Mouse (Mus musculus) forebrain, embryonic 13.5 days (tissue): ENCODE measurements around the gene Stat5b. TPM values are rescaled to one million over a fixed set of nuclear protein-coding genes. Genes with fewer than 3 reads are reported as not detected.

Experiments
- ATAC-seq: fragments of 200-750 bp; cut with Nextera tagmentation; 2 replicates; pipeline ENCODE4 v1.8.0; 2017
- H3K27ac ChIP-seq: fragments of 300-500 bp; sonication (generic); 2 replicates; pipeline ENCODE4 v1.5.1; 2015; ENCODE audit warnings: inconsistent platforms, mild to moderate bottlenecking, moderate library complexity
- H3K27me3 ChIP-seq: fragments of 300-500 bp; sonication (generic); 2 replicates; pipeline ENCODE4 v1.6.1; 2015; ENCODE audit warnings: mild to moderate bottlenecking, inconsistent platforms
- H3K36me3 ChIP-seq: fragments of 300-500 bp; sonication (generic); 2 replicates; pipeline ENCODE4 v1.6.1; 2015; ENCODE audit warnings: mild to moderate bottlenecking, inconsistent platforms; ENCODE audit not compliant: poor library complexity, severe bottlenecking
- H3K4me1 ChIP-seq: fragments of 300-500 bp; sonication (generic); 2 replicates; pipeline ENCODE4 v1.6.1; 2015; ENCODE audit warnings: inconsistent platforms
- H3K4me2 ChIP-seq: fragments of 300-500 bp; sonication (generic); 2 replicates; pipeline ENCODE4 v1.6.1; 2015; ENCODE audit warnings: inconsistent platforms, mild to moderate bottlenecking, moderate library complexity
- H3K4me3 ChIP-seq: fragments of 300-500 bp; sonication (generic); 2 replicates; pipeline ENCODE4 v1.5.1; 2015; ENCODE audit warnings: mild to moderate bottlenecking, inconsistent platforms
- H3K9ac ChIP-seq: fragments of 300-500 bp; sonication (generic); 2 replicates; pipeline ENCODE4 v1.6.1; 2015; ENCODE audit warnings: mild to moderate bottlenecking, inconsistent platforms
- H3K9me3 ChIP-seq: fragments of 300-500 bp; sonication (generic); replicated peaks from 2 replicates; pipeline ENCODE4 v1.6.1; 2016; ENCODE audit warnings: inconsistent platforms
- WGBS: fragments of 180-500 bp; shearing (Covaris S2); methylation state at CpG from one replicate; pipeline ENCODE4 v1.1.7; 2015; 5-methylcytosine and 5-hydroxymethylcytosine counted together
- polyA plus RNA-seq: library from polyadenylated mRNA; unstranded; fragments of >200 nt; fragmentation: Nextera tagmentation; extraction: Ambion mirVana; gene quantifications from 2 replicates; pipeline ENCODE4 v1.2.1, GENCODE M21; 2015

The Stat5b gene
- polyA plus RNA-seq, 1 experiment from 2014 or later, result 11.1 TPM

DNA sequence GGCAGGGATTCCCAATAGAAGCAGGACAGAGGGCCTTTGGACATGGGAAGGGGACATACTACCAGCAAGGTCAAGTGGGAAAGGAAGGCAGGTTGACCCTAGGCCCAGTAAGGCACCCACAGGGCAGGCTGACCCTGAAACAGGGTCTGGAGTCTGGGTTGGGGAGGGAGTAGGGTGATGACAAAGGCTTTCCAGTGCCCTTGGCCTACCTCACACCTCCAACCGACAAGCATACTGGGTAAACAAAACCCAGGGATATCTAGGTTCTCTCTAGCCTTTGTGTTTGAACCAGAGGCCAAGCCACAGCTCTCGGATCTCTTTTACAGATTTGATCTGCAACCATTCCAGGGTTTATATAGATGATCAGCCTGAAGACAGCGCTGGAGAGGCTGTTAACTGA lies 37.2 kb upstream of the Stat5b start:
- Histone ChIP-seq H3K27ac (no peak overlapping the region), H3K4me3 (no peak overlapping the region), H3K4me2 (no peak overlapping the region), H3K9me3 (no peaks in the 10 kb centered on the region), H3K36me3 (peaks cover 9% of the 10 kb centered on the region; the same call in 1 of the 2 replicates), H3K27me3 (no peaks in the 10 kb centered on the region), H3K4me1 (no peaks in the 10 kb centered on the region), H3K9ac (no peak overlapping the region)
- ATAC-seq, result no peak
- 85% methylated on average over 3 of the region's 3 CpGs for WGBS

DNA sequence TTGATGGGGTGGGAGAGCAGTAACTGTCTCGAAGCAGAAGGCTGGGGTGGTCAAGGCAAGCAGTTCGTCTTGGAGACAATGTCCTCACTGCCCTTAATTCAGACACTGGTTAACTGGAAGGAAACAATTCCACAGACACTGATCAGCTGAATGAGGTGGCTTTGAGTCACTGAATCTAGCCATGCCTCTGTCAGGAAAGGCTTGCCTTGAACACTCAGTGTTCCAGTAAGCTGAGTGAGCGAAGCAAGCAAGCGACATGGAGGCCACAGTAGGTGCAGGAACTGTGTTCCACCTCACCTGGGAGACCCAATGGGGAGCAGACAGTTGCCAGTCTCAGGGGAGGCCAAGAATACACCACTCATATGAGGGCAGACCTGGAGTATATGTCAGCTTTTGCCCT lies 36.7 kb upstream of the Stat5b start:
- no peak overlapping the region for H3K4me2 ChIP-seq
- no peak overlapping the region for H3K27ac ChIP-seq
- H3K4me1 ChIP-seq, result no peaks in the 10 kb centered on the region
- no peaks in the 10 kb centered on the region for H3K27me3 ChIP-seq
- WGBS, result 89% methylated on average over 4 of the region's 4 CpGs
- no peak overlapping the region for H3K9ac ChIP-seq
- H3K36me3 ChIP-seq, result peaks cover 9% of the 10 kb centered on the region; the same call in 1 of the 2 replicates
- no peak for ATAC-seq
- H3K4me3 ChIP-seq, result no peak overlapping the region
- no peaks in the 10 kb centered on the region for H3K9me3 ChIP-seq

DNA sequence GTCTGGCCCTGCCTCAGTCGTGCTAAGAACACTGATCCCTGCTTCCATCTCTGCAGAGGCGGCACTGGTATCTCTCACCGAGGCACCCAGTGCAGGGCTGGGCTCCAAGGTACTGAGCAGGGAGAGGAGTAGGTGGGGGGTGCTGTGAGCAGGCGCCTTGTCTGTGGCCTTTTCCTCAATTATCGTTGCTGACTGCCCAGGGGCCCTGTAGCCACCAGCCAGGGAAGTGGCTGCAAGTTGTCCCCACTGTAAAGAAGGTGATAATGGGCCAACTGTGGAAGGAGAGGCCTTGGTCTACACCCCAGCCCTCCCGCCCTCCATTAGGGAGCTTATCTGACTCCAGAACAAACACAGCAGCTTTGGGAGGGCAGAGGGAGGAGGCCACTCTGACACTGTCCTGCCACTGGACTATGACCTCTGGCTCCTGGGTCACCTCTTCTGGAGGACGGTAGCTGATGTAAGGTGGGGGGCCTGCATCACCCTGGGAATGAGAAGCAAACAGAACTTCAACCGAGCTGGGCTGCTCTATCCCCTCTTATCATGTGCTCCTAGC lies 35.7 kb upstream of the Stat5b start:
- H3K27me3 ChIP-seq, result no peaks in the 10 kb centered on the region
- WGBS, result 72% methylated on average over 8 of the region's 8 CpGs
- no peak overlapping the region for H3K4me2 ChIP-seq
- no peak overlapping the region for H3K9ac ChIP-seq
- H3K36me3 ChIP-seq, result peaks cover 9% of the 10 kb centered on the region; the same call in 1 of the 2 replicates
- H3K4me3 ChIP-seq, result no peak overlapping the region
- no peaks in the 10 kb centered on the region for H3K9me3 ChIP-seq
- no peak for ATAC-seq
- no peak overlapping the region for H3K27ac ChIP-seq
- no peaks in the 10 kb centered on the region for H3K4me1 ChIP-seq

DNA sequence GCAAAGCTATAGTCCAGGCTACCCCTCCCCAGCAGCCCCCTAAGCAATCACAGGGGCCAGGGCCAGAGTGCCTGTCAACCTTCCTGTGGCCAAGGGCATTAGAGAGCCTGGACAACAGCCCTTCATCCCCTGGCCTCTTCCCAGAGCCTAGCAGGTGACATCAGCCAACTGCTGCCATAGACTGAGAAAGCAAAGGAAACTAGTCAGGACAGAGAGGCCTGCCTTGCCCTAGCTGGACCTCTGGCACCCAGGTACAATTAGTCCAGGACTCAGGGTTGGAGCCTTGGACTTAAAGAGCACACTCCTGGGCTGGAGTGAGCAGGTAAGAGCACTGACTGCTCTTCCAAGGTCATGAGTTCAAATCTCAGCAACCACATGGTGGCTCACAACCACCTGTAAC lies 34.9 kb upstream of the Stat5b start:
- no peaks in the 10 kb centered on the region for H3K9me3 ChIP-seq
- H3K4me1 ChIP-seq, result no peaks in the 10 kb centered on the region
- H3K36me3 ChIP-seq, result peaks cover 9% of the 10 kb centered on the region; the same call in 1 of the 2 replicates
- H3K27me3 ChIP-seq, result no peaks in the 10 kb centered on the region
- H3K27ac ChIP-seq, result no peak overlapping the region
- ATAC-seq, result no peak
- no peak overlapping the region for H3K4me3 ChIP-seq
- no peak overlapping the region for H3K9ac ChIP-seq
- H3K4me2 ChIP-seq, result no peak overlapping the region

GRCm38 (mm10) chr11:100883640-100884039 lies 33.1 kb upstream of the Stat5b start:
- Histone ChIP-seq H3K36me3 (peaks cover 1% of the 10 kb centered on the region; the same call in 1 of the 2 replicates), H3K4me3 (no peak overlapping the region), H3K27me3 (no peaks in the 10 kb centered on the region), H3K4me2 (no peak overlapping the region), H3K9ac (no peak overlapping the region), H3K9me3 (no peaks in the 10 kb centered on the region), H3K27ac (no peak overlapping the region), H3K4me1 (no peaks in the 10 kb centered on the region)
- ATAC-seq, result no peak
- 92% methylated on average over 10 of the region's 10 CpGs for WGBS

- H3K9me3 ChIP-seq, result no peaks in the 10 kb centered on the region
- no peaks in the 10 kb centered on the region for H3K27me3 ChIP-seq
- H3K4me3 ChIP-seq, result no peak overlapping the region
- WGBS, result 81% methylated on average over 15 of the region's 15 CpGs
- H3K9ac ChIP-seq, result no peak overlapping the region
- H3K4me1 ChIP-seq, result no peaks in the 10 kb centered on the region
- no peak overlapping the region for H3K4me2 ChIP-seq
- H3K27ac ChIP-seq, result no peak overlapping the region
- H3K36me3 ChIP-seq, result no peaks in the 10 kb centered on the region
- ATAC-seq, result no peak
Observed at GRCm38 (mm10) chr11:100879321-100880078, 29.0 kb upstream of the Stat5b start.

- Histone ChIP-seq H3K27ac (no peak overlapping the region), H3K36me3 (no peaks in the 10 kb centered on the region), H3K27me3 (no peaks in the 10 kb centered on the region), H3K9me3 (no peaks in the 10 kb centered on the region), H3K4me1 (no peaks in the 10 kb centered on the region), H3K9ac (no peak overlapping the region), H3K4me3 (no peak overlapping the region), H3K4me2 (no peak overlapping the region)
- 80% methylated on average over 3 of the region's 3 CpGs for WGBS
- no peak for ATAC-seq
Observed at GRCm38 (mm10) chr11:100875761-100876160, 25.2 kb upstream of the Stat5b start.

DNA sequence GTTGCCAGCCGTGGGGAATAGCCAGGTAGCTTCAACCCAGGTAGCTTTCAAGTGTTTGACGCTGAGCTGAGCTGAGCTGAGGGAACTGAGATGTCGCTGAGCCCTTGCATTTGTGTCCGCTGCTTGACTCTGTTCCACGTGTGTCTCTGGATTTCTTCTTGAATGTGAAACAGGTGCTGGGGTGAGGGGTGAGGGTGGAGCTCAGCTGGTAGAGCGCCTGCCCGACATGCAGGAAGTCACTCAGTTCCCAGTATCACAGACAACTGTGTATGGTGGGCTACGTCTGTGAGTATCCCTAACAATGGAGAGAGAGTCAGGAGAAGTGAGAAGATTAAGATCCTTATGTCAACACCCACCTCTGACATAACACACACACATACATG lies 20.4 kb upstream of the Stat5b start:
- H3K27ac ChIP-seq, result no peak overlapping the region
- ATAC-seq, result no peak
- H3K4me2 ChIP-seq, result no peak overlapping the region
- 85% methylated on average over 8 of the region's 8 CpGs for WGBS
- H3K9ac ChIP-seq, result no peak overlapping the region
- H3K4me1 ChIP-seq, result no peaks in the 10 kb centered on the region
- H3K36me3 ChIP-seq, result no peaks in the 10 kb centered on the region
- no peaks in the 10 kb centered on the region for H3K9me3 ChIP-seq
- H3K4me3 ChIP-seq, result no peak overlapping the region
- no peaks in the 10 kb centered on the region for H3K27me3 ChIP-seq

GRCm38 (mm10) chr11:100870256-100870967 lies 19.9 kb upstream of the Stat5b start:
- Histone ChIP-seq H3K9ac (no peak overlapping the region), H3K27ac (no peak overlapping the region), H3K9me3 (no peaks in the 10 kb centered on the region), H3K4me1 (no peaks in the 10 kb centered on the region), H3K4me3 (no peak overlapping the region), H3K36me3 (no peaks in the 10 kb centered on the region), H3K27me3 (no peaks in the 10 kb centered on the region), H3K4me2 (no peak overlapping the region)
- 0 out of 2 replicates have a peak, but pooled peaks have one; percentile 41 for ATAC-seq
- 77% methylated on average over 10 of the region's 10 CpGs for WGBS

DNA sequence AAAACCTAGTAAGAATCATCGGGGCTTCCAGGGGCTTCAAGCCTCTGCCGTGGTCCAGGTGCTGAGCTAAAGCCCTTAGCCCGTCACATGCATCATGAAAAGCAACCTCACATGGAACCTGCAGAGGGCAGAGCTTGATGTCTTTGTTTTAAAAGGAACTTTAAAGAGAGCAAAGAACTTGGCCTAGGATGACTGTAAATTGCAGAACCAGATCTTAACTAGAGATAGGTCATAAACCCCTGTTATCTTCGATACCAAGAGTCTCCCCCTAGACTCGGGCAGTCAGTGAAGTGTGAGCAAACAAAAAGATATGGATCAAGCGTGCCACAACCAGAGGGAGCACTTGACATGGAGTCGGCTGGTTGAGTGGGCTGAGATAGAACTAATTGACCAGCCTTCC lies 15.1 kb upstream of the Stat5b start:
- WGBS, result 87% methylated on average over 7 of the region's 7 CpGs
- Histone ChIP-seq H3K27me3 (peaks cover 34% of the 10 kb centered on the region), H3K9ac (no peak overlapping the region), H3K4me3 (no peak overlapping the region), H3K4me1 (no peaks in the 10 kb centered on the region), H3K4me2 (no peak overlapping the region), H3K27ac (no peak overlapping the region), H3K9me3 (no peaks in the 10 kb centered on the region), H3K36me3 (no peaks in the 10 kb centered on the region)
- ATAC-seq, result no peak

DNA sequence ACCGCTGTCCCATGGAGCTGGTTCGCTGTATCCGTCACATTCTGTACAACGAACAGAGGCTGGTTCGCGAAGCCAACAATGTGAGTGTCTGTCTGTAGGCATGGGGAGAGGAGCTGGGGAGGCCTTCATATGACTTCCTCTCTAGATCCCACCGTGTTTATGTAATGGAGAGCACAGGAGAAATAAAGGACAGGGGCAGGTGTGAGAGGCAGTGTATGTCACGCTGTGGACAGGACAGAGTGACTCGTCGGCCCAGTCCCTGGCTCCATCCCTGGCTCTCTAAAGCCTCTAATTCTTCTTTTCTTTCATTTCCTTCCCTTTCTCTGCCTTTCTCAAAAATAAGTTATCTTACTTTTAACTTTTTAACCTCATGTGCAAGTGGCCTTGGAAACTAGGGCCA lies 12.6 kb upstream of the Stat5b start:
- Histone ChIP-seq H3K27ac (no peak overlapping the region), H3K27me3 (peaks cover 59% of the 10 kb centered on the region), H3K36me3 (no peaks in the 10 kb centered on the region), H3K9me3 (no peaks in the 10 kb centered on the region), H3K4me1 (peaks cover 5% of the 10 kb centered on the region; the same call in 1 of the 2 replicates), H3K9ac (no peak overlapping the region), H3K4me2 (no peak overlapping the region), H3K4me3 (no peak overlapping the region)
- WGBS, result 88% methylated on average over 10 of the region's 10 CpGs
- no peak for ATAC-seq

- Histone ChIP-seq H3K27me3 (peaks cover 66% of the 10 kb centered on the region), H3K4me3 (no peak overlapping the region), H3K9me3 (no peaks in the 10 kb centered on the region), H3K27ac (no peak overlapping the region), H3K4me2 (no peak overlapping the region), H3K9ac (no peak overlapping the region), H3K4me1 (peaks cover 5% of the 10 kb centered on the region; the same call in 1 of the 2 replicates), H3K36me3 (no peaks in the 10 kb centered on the region)
- WGBS, result 38% methylated on average over 3 of the region's 3 CpGs
- no peak for ATAC-seq
Observed at GRCm38 (mm10) chr11:100861836-100862235, 11.3 kb upstream of the Stat5b start.
